Mouse (Mus musculus) ovary, adult 2 months (tissue): Measurements from ENCODE around the gene Dpp7. TPM values are rescaled to one million over a fixed set of nuclear protein-coding genes. Genes with fewer than 3 reads are reported as not detected.

ENCODE experiments used
- polyA plus RNA-seq: library from polyadenylated mRNA; depleted of rRNA; stranded (reverse); fragments of >200 nt; gene quantifications from 2 replicates; pipeline ENCODE4 v1.2.3, GENCODE M21; 2012; rRNA removed

Dpp7 gene
- polyA plus RNA-seq: 50.5 and 59.0 TPM in 2 replicates

DNA sequence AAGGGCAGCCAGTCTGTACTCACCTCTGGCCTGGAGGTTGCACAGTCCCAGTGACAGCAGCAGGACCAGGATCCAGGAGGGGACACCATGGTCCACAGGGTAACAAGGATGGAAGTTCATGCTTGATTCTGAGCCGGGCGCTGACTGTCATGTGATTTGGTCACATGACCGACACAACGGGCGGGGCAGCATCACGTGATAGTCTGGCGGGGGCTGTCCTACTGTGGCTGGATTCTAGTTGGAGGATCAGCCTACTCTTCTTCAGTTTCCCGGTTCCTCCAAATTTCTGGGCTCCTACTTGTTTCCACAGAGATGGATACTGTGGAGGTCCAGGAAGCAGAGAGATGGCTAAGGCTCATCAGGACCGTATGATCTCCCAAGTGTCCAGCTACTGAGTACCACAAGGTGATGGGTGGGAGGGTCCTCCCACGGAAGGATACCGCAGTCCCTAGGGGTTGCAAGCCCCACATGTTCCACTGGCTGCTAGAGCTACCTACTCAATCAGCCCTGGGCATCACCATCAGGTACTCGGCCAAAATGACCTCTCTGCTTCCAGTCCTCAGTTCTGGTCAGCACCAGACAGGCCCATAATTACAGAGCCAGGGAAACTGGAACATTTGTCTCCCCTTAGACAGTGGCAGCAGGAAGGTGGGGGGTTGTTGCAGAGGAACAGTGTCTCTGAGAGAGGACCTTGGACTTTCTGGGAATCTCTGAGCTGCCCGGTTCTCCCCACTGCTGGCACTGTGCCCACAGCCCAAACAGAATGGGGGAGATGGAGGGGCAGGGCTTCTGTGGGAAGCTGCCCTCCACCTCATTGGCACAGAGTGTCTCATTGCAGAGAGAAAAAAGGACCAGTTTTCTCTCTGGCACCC is at the start of gene Dpp7:
Gene Dpp7, minus strand, starts transcription at position 152 of the 872 bp plus-strand sequence.

DNA sequence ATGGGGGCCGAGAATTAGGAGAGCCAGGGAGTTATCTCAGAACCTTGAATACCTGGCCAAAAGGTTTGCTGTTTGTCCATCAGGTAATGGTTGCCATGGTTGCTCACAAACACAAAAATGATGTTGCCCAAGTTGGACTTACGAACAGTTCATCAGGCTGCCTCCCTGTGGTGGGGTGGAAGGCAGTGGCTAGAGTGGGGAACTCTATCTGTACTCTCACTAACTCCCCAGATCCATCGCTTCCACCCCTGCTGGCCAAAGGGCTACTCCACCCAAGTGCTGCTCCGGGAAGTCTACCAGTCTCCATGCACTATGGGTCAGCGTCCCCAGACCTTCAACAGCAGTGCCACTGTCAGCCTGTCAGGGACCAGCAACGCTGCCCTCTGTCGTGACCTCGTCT is 42.9 kb upstream of the Dpp7 start, which contains the start of gene Npdc1:
Gene Npdc1, plus strand, starts transcription at position 301 of the 400 bp plus-strand sequence.

DNA sequence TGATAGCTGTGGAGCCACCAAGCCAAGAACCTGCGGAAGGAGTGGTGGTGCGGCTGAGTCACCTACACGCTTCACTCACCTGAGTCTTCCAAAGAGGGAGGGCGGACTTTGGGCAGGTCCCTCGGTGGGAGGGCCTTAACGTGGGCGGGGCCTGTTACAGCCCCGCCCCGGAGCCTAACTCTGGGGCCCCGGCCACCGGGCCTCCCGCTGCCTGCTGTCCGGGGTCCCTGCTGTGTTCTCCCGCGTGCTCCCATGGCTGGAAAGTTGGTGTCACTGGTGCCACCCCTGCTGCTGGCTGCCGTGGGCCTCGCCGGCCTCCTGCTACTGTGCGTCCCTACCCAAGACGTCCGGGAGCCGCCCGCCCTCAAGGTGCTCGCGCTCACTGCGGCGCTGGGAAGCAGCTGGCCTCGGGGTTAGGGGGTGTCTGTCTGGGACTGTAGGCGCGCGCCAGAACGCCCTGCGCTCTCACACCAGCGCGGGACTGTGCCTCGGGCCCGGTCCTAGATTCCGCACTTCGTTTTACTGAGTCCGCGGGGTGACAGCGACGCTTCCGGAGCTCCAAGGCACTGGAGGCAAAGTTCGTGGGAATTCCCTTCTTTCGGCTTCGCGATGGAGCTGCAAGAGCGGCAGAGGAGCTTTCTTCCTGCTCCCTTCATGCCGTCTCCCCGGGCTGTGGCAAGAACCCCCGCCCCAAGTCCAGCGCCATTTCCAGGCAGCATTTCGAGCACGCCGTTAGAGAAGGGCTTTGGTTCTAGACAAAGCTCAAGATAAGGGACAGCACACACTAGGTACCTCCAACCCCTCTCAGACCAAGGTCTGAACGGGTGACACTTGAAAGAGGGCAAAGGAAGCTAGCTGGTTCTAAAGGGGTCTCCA is 39.8 kb upstream of the Dpp7 start, which contains the start of gene Entpd2:
Gene Entpd2, plus strand, starts transcription at position 154 of the 876 bp plus-strand sequence.

DNA sequence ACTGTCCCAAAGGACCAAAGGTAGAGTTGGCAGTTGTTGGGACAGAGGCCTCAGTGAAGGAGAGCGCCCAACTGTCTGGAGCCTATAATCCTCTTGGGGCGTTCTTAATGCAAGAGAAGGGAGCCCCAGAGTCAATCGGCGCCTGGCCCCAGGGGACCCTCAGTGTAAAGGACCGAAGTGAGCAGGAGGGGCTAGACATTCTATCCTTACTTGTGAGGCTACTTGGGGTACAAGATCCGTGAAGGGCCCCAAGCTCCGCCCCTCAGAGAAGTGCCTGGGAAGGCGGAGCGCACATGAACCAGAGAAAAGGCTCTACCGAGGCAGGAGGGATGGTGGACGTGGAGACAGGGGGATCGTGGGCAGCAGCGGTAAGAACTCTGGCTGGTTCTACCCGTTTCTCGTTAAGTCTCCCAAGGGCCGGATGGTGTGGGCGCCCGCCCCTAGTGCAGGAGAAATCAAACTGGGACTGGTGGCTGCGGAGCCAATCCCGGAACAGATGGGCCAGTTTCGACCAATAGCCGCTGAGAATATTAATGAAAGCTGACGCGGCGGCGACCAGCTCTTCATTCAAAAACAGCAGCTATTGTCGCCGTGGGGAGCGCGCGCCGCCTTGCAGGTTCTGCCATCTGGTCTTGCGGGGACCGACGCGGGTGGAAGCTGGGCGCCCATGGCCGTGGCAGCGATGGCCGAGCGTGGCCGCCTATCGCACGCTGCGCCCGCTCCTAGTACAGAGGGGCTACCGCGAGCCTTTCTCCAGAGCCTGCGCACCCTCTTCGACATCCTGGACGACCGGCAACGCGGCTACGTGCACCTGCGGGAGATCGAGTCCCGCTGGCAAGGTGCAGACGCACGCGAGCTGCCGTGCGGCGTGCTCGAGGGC is 15.8 kb upstream of the Dpp7 start, which contains the start of gene Sapcd2:
Gene Sapcd2, plus strand, starts transcription at position 558 of the 880 bp plus-strand sequence.

DNA sequence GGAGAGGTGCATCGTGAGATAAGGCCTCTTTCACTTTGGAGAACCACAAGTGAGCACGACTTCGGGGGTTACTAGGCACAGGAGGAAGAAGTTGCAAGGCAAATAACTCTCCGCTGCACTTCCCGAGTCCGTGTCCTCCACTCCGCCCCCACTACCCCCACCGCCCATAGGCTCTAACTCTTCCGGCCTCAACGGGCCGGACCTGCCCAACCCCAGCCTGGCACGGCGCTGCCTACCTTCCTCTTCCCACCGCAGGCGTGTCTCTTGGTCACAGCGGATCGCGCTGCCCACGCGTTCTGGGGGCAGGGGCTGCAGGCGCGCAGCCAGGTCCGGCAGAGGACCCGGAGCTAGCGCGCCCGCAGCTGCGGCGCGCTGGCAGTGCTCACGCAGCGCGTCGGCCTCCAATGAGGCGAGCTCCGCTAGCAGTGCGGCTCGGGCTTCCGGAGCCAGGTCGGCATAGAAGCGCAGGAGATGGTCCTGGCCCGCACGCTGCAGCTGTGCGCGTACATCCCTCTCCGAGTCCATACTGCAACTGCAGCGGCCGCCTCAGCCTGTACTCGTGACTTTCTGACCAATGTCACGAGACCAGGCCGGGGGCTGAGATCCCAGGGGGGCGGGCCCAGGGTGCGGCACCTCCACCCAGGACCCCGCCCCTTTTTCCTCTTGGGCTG is 9.1 kb upstream of the Dpp7 start, which contains the start of gene Uap1l1:
Gene Uap1l1, minus strand, starts transcription at position 592 of the 671 bp plus-strand sequence.

DNA sequence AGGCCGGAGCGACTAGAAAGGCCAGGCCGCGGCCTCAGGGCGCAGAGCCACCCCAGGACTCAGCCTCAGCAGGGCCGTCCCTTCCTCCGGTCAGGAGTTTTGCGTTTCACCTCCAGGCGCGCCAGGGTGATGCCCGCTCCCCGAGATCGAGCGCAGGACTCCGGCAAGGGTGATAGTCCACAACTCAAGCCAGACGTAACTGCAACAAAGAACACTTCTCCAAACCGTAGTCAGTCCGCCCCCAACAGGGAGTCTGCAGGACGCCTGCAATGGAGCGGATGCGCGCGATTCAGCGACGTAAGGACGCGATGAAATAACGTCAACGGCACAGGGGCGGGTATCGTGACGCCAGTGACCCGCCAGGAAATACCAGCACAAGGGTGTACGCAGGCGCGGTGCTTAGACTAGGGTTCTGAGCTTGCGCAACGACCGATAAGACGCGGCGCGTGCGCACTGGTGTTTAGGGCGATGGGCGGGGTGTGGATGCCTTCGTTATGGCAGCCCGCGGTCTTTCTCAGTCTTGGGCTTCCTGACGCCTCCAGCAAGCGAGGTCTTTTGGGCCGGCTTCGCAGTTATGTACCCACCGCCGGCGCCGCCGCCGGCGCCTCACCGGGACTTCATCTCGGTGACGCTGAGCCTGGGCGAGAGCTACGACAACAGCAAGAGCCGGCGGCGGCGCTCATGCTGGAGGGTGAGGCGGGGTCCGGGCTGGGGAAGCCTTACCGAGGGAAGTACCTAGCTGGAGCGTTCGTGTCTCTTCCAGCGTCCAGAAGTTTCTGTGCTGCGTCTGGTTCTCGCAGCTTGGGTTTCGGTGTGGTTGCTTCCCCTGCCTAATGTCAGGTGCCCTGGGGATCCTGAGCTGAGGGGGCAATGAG is 23.6 kb downstream of the Dpp7 start, which contains the start of gene Man1b1:
Gene Man1b1, plus strand, starts transcription at position 53 of the 875 bp plus-strand sequence.

DNA sequence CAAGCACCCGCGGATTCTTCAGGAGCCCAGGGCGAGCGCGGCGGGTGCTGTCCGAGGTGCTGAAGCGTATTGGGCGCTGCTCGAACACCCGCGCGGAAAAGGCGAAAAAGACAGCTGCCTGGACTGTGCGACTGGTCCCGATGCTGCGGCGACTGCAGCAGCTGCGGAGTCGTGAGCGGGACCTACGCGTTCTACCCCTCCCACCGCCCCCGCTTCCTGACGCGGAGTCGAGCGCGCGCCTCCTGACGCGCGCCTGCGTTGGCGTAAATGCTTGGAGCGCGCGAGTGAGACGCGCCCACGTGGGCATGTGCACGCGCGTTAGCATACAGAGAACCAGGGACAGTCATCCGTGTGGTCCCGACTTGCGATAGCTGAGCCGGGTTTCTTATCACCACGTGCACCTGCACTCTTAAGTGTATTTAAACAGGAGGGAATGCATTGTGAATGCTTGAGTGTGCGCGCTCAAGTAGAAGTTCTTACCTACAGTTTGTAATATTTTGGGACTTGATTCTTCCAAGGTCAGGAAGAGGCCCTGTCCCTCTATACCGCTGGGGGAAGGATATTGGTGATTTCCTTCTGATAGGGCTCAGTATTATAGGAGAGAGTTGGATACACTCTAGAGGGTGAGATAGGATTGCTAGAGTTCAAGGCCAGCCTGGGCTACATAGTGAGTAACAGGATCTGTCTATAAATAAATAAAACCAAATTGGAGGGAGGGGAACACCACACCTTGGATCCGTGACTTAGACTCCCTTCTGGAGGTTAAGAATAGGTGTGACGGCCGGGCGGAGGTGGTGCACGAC is 37.0 kb downstream of the Dpp7 start, which contains the start of gene Grin1:
Gene Grin1, minus strand, starts transcription at position 217 of the 803 bp plus-strand sequence.

Other genes with a start within 250 kb of the Dpp7 start
- 16.0 and 20.1 TPM in 2 replicates for gene Nrarp, start 175.6 kb downstream of the Dpp7 start, polyA plus RNA-seq
- 91.7 and 92.6 TPM in 2 replicates for gene Tor4a, start 159.5 kb downstream of the Dpp7 start, polyA plus RNA-seq
- 54.5 and 59.1 TPM in 2 replicates for gene Nelfb, start 144.9 kb downstream of the Dpp7 start, polyA plus RNA-seq
- not detected in 2 replicates for gene Stpg3, start 141.7 kb downstream of the Dpp7 start, polyA plus RNA-seq
- gene Fam166a, start 137.6 kb downstream of the Dpp7 start, polyA plus RNA-seq: 0.18 and 0.40 TPM in 2 replicates
- gene Tubb4b, start 131.7 kb downstream of the Dpp7 start, polyA plus RNA-seq: 582 and 710 TPM in 2 replicates
- gene Slc34a3, start 122.0 kb downstream of the Dpp7 start, polyA plus RNA-seq: not detected in 2 replicates
- gene Rnf224, start 119.6 kb downstream of the Dpp7 start, polyA plus RNA-seq: 0.10 TPM in 1 of 2 replicates, not detected in the other
- gene Rnf208, start 114.1 kb downstream of the Dpp7 start, polyA plus RNA-seq: 27.2 and 28.5 TPM in 2 replicates
- 1.6 and 1.7 TPM in 2 replicates for gene Cysrt1, start 113.9 kb downstream of the Dpp7 start, polyA plus RNA-seq
- gene AL732309.1, start 109.5 kb downstream of the Dpp7 start, polyA plus RNA-seq: 31.6 and 35.4 TPM in 2 replicates
- 85.0 and 109 TPM in 2 replicates for gene Tmem203, start 100.9 kb downstream of the Dpp7 start, polyA plus RNA-seq
- 30.9 and 32.4 TPM in 2 replicates for gene Tprn, start 93.7 kb downstream of the Dpp7 start, polyA plus RNA-seq
- gene Ssna1, start 83.9 kb downstream of the Dpp7 start, polyA plus RNA-seq: 85.4 and 91.9 TPM in 2 replicates
- 112 and 124 TPM in 2 replicates for gene Anapc2, start 83.9 kb downstream of the Dpp7 start, polyA plus RNA-seq
- gene Tmem210, start 68.2 kb downstream of the Dpp7 start, polyA plus RNA-seq: 0.51 and 0.55 TPM in 2 replicates
- gene Lrrc26, start 66.4 kb downstream of the Dpp7 start, polyA plus RNA-seq: 37.9 and 39.1 TPM in 2 replicates
- gene Grin1, start 37.2 kb downstream of the Dpp7 start, polyA plus RNA-seq: 1.1 and 1.7 TPM in 2 replicates
- 9.7 and 12.0 TPM in 2 replicates for gene Man1b1, start 24.0 kb downstream of the Dpp7 start, polyA plus RNA-seq
- gene Uap1l1, start 9.3 kb upstream of the Dpp7 start, polyA plus RNA-seq: 59.3 and 63.2 TPM in 2 replicates
- 16.5 and 18.1 TPM in 2 replicates for gene Sapcd2, start 16.0 kb upstream of the Dpp7 start, polyA plus RNA-seq
- 33.0 and 33.1 TPM in 2 replicates for gene Entpd2, start 39.5 kb upstream of the Dpp7 start, polyA plus RNA-seq
- 300 and 413 TPM in 2 replicates for gene Npdc1, start 43.0 kb upstream of the Dpp7 start, polyA plus RNA-seq
- 0.38 and 0.46 TPM in 2 replicates for gene Fut7, start 66.9 kb upstream of the Dpp7 start, polyA plus RNA-seq
- 54.2 and 56.6 TPM in 2 replicates for gene Abca2, start 72.3 kb upstream of the Dpp7 start, polyA plus RNA-seq
- 36.3 and 57.3 TPM in 2 replicates for gene Clic3, start 100.5 kb upstream of the Dpp7 start, polyA plus RNA-seq
- 87.0 and 99.6 TPM in 2 replicates for gene Paxx, start 104.7 kb upstream of the Dpp7 start, polyA plus RNA-seq
- 17.0 and 20.7 TPM in 2 replicates for gene Ptgds, start 113.7 kb upstream of the Dpp7 start, polyA plus RNA-seq
- gene Lcn12, start 137.6 kb upstream of the Dpp7 start, polyA plus RNA-seq: not detected in 2 replicates
- 24.5 and 26.0 TPM in 2 replicates for gene Fbxw5, start 144.4 kb upstream of the Dpp7 start, polyA plus RNA-seq
- gene C8g, start 145.4 kb upstream of the Dpp7 start, polyA plus RNA-seq: 5.0 TPM in 2 replicates
- 19.3 and 21.8 TPM in 2 replicates for gene Traf2, start 190.6 kb upstream of the Dpp7 start, polyA plus RNA-seq
- gene Edf1, start 201.5 kb upstream of the Dpp7 start, polyA plus RNA-seq: 124 and 162 TPM in 2 replicates
- 20.7 and 30.4 TPM in 2 replicates for gene Mamdc4, start 218.5 kb upstream of the Dpp7 start, polyA plus RNA-seq
- gene Phpt1, start 218.9 kb upstream of the Dpp7 start, polyA plus RNA-seq: 73.9 and 105 TPM in 2 replicates
- 8.4 and 10.4 TPM in 2 replicates for gene Ajm1, start 225.4 kb upstream of the Dpp7 start, polyA plus RNA-seq